Mouse (Mus musculus): ENCODE measurements around the gene Iba57.

The Iba57 gene

DNA sequence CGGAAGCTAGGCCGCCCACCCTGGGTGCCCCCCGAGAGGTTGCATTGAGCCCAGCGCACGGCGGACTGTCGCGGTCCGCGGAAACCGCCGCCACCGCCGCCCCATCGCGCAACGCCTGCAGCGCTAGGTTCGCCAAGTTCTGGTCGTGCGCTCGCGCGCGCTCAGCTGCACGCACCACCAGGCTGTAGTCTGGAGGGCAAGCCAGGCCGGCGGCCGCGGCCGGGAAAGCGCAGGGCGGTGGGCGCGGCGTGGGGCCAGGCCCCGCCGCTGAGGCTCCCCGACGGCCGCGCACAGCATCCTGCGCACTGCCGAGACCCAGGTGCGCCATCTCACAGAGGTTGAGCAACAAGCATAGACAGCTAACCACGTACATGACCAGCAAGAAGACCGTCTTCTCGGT, 12.9 kb upstream of the Iba57 start:
- in situ Hi-C loops (cut with MboI; ENCODE audit: low sequenced_read_pairs) = no loop called here

DNA sequence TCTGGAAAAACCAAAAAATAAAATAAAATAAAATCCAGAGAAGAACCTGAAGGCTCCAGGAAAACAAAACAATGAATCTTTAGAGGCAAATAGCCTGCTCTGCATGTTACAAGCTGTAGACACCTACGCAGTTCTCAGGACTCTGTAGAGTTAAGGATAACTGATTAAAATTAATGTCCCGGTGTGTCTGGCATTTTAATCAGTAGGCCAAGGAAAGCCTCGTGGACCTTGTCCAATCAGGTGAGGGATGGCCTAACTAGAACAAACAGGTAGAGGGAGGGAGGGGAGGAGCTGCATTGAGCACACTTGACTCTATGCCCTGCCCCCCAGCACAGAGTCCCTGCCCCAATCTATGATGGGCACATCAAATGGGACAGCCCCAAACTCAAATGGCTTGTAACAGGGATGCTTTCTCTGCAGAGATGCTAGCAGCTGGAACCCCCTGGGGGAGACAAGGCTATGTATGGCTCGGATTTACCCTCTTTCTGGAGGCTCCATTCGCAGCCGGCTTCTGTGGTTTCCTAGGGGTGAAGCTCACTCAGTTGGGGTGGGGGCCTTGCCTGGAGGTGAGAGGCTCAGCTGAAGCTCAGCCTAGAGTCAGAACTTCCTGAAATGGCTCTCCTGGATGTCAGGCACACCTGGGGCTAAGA, 10.8 kb upstream of the Iba57 start:
- in situ Hi-C loops (cut with MboI; ENCODE audit: low sequenced_read_pairs) = no loop called here

DNA sequence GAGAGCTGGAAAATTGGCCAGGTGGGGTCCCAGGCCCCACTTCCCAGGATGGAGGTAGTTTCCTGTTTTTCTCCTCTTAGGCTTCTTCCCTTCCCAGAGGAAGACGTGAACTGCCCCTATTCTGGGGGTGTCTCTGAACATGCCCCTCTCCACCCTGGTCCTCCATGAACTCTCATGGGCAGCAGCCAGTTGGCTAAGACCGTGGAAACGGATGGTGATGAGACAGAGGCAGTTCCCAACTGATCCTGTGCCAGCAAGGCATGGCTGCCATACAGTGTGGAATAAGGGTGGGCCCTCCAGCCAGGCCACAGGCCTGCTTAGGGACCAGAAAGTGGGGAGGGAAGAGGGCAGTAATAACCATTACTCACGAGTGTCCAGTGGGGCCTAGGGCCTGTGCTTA, 7.0 kb upstream of the Iba57 start:
- in situ Hi-C loops (cut with MboI; ENCODE audit: low sequenced_read_pairs) = no loop called here

- in situ Hi-C loops (cut with MboI; ENCODE audit: low sequenced_read_pairs) = no loop called here
Measured at GRCm38 (mm10) chr11:59169807-59170206, 6.3 kb upstream of the Iba57 start.

DNA sequence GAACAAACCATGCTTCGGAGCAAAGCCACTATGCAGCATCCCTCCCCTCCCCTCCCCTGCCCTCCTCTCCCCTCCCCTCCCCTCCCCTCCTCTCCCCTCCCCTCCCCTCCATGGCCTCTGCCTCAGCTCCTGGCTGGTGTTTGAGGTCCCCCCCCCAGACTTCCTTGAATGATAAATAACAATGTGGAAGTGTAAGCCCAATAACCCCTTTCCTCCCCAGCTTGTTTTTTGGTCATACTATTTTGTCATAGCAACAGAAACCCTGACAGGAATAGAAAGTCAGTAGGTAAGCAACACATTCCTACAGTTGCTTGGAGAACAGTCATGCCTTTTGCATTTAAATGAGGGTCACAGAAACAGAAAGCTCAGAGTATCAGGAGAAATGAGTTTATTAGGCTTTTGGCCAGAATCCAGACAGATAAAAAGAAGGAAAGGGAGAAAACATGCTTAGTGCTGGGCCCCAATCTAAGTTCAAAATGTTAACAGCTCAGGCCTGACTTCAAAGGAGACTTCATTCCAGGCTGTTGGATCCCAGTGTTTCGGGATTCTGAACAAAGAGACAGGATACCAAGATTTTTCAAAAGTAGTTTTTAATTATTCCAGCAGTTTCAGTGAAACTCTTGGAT, 2.2 kb upstream of the Iba57 start:
- in situ Hi-C loops (cut with MboI; ENCODE audit: low sequenced_read_pairs) = no loop called here

DNA sequence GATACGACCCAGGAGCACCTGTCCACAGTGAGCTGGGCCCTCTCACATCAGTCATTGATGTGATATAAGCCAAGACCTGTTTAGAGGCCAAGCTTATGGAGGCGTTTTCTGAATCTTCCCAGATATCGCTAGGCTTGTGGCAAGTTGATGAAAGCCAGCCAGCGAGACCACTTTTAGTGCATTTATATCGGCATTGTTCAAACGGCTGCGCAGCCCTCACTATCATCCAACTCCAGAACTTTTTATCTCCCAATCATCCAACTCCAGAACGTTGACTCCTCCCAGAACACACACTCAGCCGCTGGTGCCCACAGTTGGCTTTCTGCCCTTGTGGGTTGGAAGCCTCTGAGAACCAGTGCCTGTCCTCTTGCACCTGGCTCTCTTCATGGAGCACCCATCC, 845 bp upstream of the Iba57 start:
- in situ Hi-C loops (cut with MboI; ENCODE audit: low sequenced_read_pairs) = no loop called here

GRCm38 (mm10) chr11:59162443-59163254, 890 bp downstream of the Iba57 start:
- in situ Hi-C loops (cut with MboI; ENCODE audit: low sequenced_read_pairs) = no loop called here

DNA sequence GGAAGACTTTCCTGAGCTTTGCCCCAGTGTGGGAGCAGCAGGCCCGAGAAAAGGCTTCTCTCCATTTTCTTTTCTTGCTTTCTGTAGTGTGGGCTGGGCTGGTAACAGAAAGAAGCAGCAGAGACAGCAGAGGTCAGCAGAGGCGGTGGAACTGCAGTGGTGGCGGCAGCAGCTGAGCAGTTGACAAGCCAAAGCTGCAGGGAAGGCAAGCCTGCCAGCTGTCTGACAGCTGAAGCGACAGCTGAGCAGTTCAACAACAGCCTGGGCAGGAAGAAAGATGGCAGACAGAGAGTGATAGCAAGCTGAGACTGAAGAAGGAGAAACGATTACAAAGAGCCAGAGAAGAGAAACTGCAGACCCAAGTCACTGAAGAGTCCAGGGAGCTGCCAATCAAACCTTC, 2.1 kb downstream of the Iba57 start:
- in situ Hi-C loops (cut with MboI; ENCODE audit: low sequenced_read_pairs) = no loop called here

GRCm38 (mm10) chr11:59159558-59159957, 4.0 kb downstream of the Iba57 start:
- in situ Hi-C loops (cut with MboI; ENCODE audit: low sequenced_read_pairs) = no loop called here

- in situ Hi-C loops (cut with MboI; ENCODE audit: low sequenced_read_pairs) = no loop called here
Measured at GRCm38 (mm10) chr11:59159099-59159498, 4.4 kb downstream of the Iba57 start.

- in situ Hi-C loops (cut with MboI; ENCODE audit: low sequenced_read_pairs) = no loop called here
Measured at GRCm38 (mm10) chr11:59155900-59156299, 7.6 kb downstream of the Iba57 start.

DNA sequence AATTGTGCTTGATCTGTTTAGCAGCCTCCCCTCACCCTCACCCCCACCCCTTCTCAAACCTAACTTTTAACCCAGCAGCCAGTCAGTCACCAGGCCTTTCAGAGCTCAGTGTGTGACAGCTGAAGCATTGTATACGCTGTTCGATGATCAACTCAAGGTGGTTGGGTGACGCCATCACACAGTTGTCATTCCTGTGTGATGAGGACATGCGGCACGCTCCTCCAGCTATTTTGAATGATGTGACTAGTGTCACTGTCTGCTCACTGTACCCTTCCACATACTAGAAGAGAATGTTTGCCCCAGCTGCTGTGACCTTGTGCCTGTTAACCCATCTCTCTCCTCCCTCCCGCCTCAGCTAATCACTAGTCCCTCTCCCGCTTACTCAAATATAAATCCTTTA, 9.3 kb downstream of the Iba57 start:
- in situ Hi-C loops (cut with MboI; ENCODE audit: low sequenced_read_pairs) = no loop called here

GRCm38 (mm10) chr11:59151729-59152128, 11.8 kb downstream of the Iba57 start:
- in situ Hi-C loops (cut with MboI; ENCODE audit: low sequenced_read_pairs) = no loop called here

GRCm38 (mm10) chr11:59149302-59149701, 14.2 kb downstream of the Iba57 start:
- in situ Hi-C loops (cut with MboI; ENCODE audit: low sequenced_read_pairs) = no loop called here

DNA sequence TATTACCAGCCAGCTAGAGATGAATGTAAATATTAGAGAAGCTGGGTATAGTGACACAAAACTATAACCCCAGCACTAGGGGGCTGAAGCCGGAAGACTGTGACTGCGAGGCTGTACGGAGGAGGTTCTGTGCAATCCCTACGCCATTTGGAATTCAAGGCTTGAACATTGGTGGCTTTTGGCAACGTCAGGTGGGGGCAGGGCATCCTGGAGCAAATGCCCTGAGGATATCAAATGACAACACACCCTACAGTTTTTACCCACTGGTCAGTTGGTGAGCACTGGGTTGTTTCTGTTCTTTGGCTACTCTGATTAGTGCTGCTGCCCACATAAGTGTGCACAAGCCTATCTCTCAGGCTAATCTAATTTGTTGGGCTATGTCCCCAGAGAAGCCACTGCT, 20.6 kb downstream of the Iba57 start:
- in situ Hi-C loops (cut with MboI; ENCODE audit: low sequenced_read_pairs) = no loop called here

- in situ Hi-C loops (cut with MboI; ENCODE audit: low sequenced_read_pairs) = no loop called here
Measured at GRCm38 (mm10) chr11:59141772-59142370, 21.7 kb downstream of the Iba57 start.

DNA sequence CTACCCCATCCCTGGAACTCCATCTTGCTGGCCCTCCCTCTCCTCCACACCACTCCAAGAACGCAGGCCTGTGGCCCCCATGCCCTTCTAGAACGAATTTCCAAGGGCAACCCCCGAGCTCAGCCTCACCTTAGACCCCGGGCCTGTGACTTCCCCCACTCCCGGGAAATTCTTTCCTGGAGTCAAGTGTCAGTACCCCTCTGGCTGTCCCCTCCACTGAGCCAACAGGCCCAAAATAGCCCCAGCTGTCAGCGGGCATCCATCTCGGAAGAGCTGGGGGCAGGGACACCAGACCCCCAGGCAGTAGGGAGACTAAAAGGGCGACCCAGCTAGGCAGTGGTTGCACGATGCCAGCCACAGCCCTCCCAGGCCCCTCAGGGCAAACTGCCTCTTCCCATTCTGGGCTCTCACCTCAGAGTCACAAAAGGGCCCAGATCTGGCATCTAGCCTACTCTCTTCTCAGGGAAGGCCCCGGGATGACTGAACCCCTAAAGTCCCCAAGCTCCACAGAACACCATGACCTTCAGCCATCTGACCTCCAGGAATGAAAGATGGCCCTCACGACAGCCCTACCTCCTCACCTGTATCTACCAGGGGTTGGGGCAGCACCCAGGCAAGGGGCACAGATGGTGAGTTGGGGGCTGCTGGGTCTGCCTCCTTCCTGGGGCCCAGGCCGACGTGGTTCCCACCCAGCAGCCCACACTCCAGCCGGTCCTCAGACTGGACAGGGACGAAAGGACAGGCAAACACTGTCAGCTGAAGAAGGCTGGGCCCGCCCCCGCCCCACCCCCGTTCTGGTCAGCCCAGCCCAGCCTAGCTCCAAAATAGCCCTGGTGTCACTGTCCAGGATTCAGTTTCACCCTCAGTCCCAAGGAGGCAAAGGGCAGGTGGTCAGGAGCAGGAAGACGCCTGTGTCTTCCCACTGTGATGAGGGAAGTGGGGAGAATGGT, 24.7 kb downstream of the Iba57 start:
- in situ Hi-C loops (cut with MboI; ENCODE audit: low sequenced_read_pairs) = no loop called here

DNA sequence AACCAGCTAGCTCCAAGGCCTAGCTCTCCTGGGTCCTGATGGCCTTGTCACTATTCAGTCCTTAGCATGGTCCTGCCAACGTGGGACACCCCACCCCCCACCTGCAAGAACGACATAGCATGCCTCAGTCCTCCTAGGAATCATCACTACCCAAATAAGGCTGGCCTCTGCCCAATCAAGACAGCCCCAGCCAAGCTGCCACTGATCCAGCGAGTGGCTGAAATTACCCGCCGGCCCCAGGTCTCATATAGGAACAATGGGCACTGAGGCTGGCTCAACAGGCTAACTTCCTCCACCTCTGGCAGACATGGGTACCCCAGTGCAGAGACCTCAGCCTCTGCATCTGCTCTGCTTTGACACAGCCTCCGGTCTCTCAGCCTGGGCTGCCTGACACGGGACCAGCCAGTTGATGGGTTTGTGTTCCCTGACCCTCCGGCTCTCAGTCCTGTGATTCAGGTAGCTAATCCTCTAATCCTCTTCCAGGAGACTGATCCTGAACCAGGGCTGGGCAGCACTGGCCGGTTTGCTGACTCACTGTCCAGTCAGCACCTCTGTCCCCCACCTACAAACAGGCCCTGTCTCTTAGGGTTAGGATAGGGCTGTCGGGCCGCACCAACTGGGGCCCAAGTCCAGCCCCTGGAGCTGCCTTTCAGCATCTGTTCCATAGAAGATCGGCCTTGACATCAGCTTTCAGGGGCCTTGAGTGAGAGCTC, 26.4 kb downstream of the Iba57 start:
- in situ Hi-C loops (cut with MboI; ENCODE audit: low sequenced_read_pairs) = no loop called here

DNA sequence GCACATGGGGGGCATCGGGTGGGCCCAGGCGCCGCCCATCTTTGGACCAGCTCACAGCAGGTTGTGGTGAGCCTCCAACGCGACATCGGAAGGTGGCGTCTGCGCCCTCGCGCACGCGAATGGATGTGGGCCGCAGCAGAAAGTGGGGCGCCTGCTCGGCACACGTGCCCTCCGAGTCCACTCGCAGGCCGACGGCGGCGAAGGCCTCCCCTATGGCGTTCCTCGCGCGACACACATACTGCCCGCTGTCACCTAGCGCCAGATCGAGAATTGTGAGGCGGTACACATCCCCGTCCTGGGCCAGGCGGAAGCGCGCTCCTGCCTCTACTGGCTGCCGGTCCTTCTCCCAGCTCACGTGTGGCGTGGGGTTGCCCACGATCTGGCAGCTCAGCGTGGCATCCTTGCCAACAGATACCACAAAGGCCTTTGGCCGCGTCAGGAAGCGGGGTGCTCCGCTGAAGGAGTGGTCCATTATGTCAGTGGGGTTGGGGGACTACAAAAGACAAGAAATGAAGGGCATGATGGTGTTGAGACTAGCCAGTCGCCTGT, 27.6 kb downstream of the Iba57 start, which contains the start of gene Obscn:
Obscn (minus strand) TSS at position 499 of the 549 bp plus-strand sequence.
- in situ Hi-C loops (cut with MboI; ENCODE audit: low sequenced_read_pairs) = no loop called here
